Comparison of ENCODE assay signal across 8 mouse cellular contexts in the genomic region with DNA sequence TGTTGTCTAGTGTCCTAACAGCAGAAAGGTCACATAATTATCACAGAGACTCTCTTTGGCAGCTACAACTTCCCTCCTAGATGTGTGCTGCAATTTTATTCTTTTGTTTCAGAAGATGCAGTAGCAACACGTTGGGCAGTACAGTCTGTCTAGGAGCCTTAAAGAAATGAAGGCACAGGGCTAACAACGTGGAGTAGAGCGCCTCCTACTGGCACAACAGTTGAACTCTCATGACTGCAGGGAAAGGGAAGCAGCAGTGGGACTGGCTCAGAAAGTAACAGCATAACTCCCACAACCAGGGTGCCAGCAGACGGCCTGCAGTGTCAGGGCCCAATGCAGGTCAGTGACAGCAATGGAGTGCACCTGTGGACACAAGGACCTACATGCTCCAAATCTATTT. TPM values are rescaled to one million over a fixed set of nuclear protein-coding genes. Genes with fewer than 3 reads are reported as not detected.
DNase-seq lines count a peak whose midpoint lies in the region; ATAC-seq lines count a peak whose summit lies in the region.
"Had no signal": no experiment of that assay in that cellular context is flagged by ENCODE, and none has a peak within 500 bp of the region (broad histone marks: within the 10 kb centered on the region; RNA-seq: fewer than 3 reads in every experiment).

No protein-coding gene starts in this region.

- H3K4me1 ChIP-seq in intestine, embryonic 16.5 days (ENCODE audit: control insufficient read depth, insufficient read depth, low read length) = no peaks in the 10 kb centered on the region
- no peaks in the 10 kb centered on the region for H3K4me1 ChIP-seq in midbrain, embryonic 11.5 days (ENCODE audit: control insufficient read depth, insufficient read depth, low read length)

- H3K4me3 ChIP-seq in intestine, embryonic 16.5 days (ENCODE audit: low read length) = no peak overlapping the region
- no peak overlapping the region for H3K4me3 ChIP-seq in midbrain, embryonic 11.5 days (ENCODE audit: low read depth, low read length)
- H3K4me3 ChIP-seq: myocyte had no signal

- DNase-seq in adipocyte (ENCODE audit: low spot score) = peak; percentile 92
- peak; percentile 66 for DNase-seq in gastrocnemius, postnatal 10 days
- DNase-seq in left cerebral cortex, postnatal 14 days (ENCODE audit: low spot score in 2 of 2) = peak; percentile 64 to 74
- DNase-seq in midbrain, embryonic 11.5 days (ENCODE audit: low spot score, missing footprints) = peak; percentile 95
- peak; percentile 70 for DNase-seq in right cerebral cortex, postnatal 4 days

- 10% methylated on average over 4 of the region's 4 CpGs for WGBS in intestine, embryonic 16.5 days
- 5% methylated on average over 4 of the region's 4 CpGs for WGBS in midbrain, embryonic 11.5 days

- no peak overlapping the region for H3K4me2 ChIP-seq in intestine, embryonic 16.5 days (ENCODE audit: low read depth, low read length)
- H3K4me2 ChIP-seq in midbrain, embryonic 11.5 days = no peak overlapping the region

- no peaks in the 10 kb centered on the region for H3K36me3 ChIP-seq in intestine, embryonic 16.5 days (ENCODE audit: control insufficient read depth, insufficient read depth, low read length)
- no peaks in the 10 kb centered on the region; the same call in 1 of the 2 replicates for H3K36me3 ChIP-seq in midbrain, embryonic 11.5 days (ENCODE audit: control insufficient read depth, insufficient read depth, low read length)

- H3K9ac ChIP-seq in intestine, embryonic 16.5 days (ENCODE audit: low read depth, low read length) = no peak overlapping the region
- no peak overlapping the region for H3K9ac ChIP-seq in midbrain, embryonic 11.5 days (ENCODE audit: low read length)

- intact Hi-C loops in left cerebral cortex, postnatal 14 days (cut with DNase I) = loop anchor here (5.0 kb wide), 1 partner anchor 234 kb away; no protein-coding TSS in a partner anchor

- H3K27me3 ChIP-seq in intestine, embryonic 16.5 days (replicated peaks; ENCODE audit: control insufficient read depth, insufficient read depth, low read length) = no peaks in the 10 kb centered on the region
- no peaks in the 10 kb centered on the region for H3K27me3 ChIP-seq in midbrain, embryonic 11.5 days (ENCODE audit: control insufficient read depth, insufficient read depth, low read length)

- H3K27ac ChIP-seq in intestine, embryonic 16.5 days (ENCODE audit: low read length) = no peak overlapping the region
- H3K27ac ChIP-seq in midbrain, embryonic 11.5 days (ENCODE audit: low read depth, low read length) = no peak overlapping the region

- no peaks in the 10 kb centered on the region for H3K9me3 ChIP-seq in intestine, embryonic 16.5 days (ENCODE audit: control insufficient read depth, low read length)
- no peaks in the 10 kb centered on the region for H3K9me3 ChIP-seq in midbrain, embryonic 11.5 days (ENCODE audit: control insufficient read depth, low read length)

- peak; percentile 90 for ATAC-seq in common myeloid progenitor, adult 5-6 weeks (replicated peaks; ENCODE audit: low read depth, poor library complexity, severe bottlenecking)
- ATAC-seq in intestine, embryonic 16.5 days = peak; percentile 62
- peak; percentile 86 for ATAC-seq in midbrain, embryonic 11.5 days (ENCODE audit: low FRiP score)

RNA-seq across cellular contexts. Expression of gene Aftph, which starts 50.4 kb away (rescaled TPM):
- total RNA-seq in common myeloid progenitor, adult 5-6 weeks (2017) = 60.1 and 65.0 TPM in 2 replicates
- total RNA-seq in gastrocnemius, postnatal 10 days (2021) = 10 to 100 TPM; 17.9 to 19.6 TPM
- 21.2 and 22.6 TPM in 2 replicates for polyA plus RNA-seq in intestine, embryonic 16.5 days (2015; fragmentation: Nextera tagmentation; extraction: Ambion mirVana)
- total RNA-seq in left cerebral cortex, postnatal 14 days (2021) = 10 to 100 TPM; 60.3 to 65.3 TPM
- 32.1 and 33.1 TPM in 2 replicates for polyA plus RNA-seq in midbrain, embryonic 11.5 days (2014; fragmentation: Nextera tagmentation; extraction: Ambion mirVana)
